In genomic region chr6:71632829-71633662, GRCm38 (mm10) we compare ENCODE assay signal across 8 mouse cellular contexts. TPM values are rescaled to one million over a fixed set of nuclear protein-coding genes. Genes with fewer than 3 reads are reported as not detected.
DNase-seq lines count a peak whose midpoint lies in the region; ATAC-seq and TF ChIP-seq lines count a peak whose summit lies in the region.

Gene Kdm3a, minus strand, starts transcription at chr6:71632990.

- DNase-seq in c-Kit-positive CD71-positive TER-119-positive erythroid progenitor cells, embryonic 14.5 days (ENCODE audit: low spot score), result peak; percentile 98
- peak; percentile 99 for DNase-seq in heart, postnatal 0 days (ENCODE audit: low spot score)
- peak; percentile 99 for DNase-seq in kidney, postnatal 4 days

- 0 out of 2 replicates have a peak, but pooled peaks have one; percentile 9 for TF ChIP-seq CTCF in E14TG2a.4 (conservative IDR thresholded peaks at IDR 0.05; ENCODE audit: low read length)
- peak; percentile 53 for TF ChIP-seq CTCF in heart, postnatal 0 days (IDR thresholded peaks at IDR 0.05; ENCODE audit: low read depth)
- peak; percentile 39; the same call in 1 of the 2 replicates for TF ChIP-seq CTCF in testis, adult 2 months (IDR thresholded peaks at IDR 0.05; ENCODE audit: control insufficient read depth, insufficient read depth, insufficient replicate concordance, low read depth, low read length)

- no peaks in the 10 kb centered on the region for H3K27me3 ChIP-seq in E14TG2a.4 (ENCODE audit: insufficient read depth, low read length)
- H3K27me3 ChIP-seq in forebrain, embryonic 12.5 days, result peaks cover 11% of the 10 kb centered on the region; the same call in 1 of the 2 replicates
- H3K27me3 ChIP-seq in heart, postnatal 0 days (ENCODE audit: control insufficient read depth, insufficient read depth, low read length), result no peaks in the 10 kb centered on the region
- H3K27me3 ChIP-seq in liver, embryonic 16.5 days (ENCODE audit: control insufficient read depth, insufficient read depth, low read depth, low read length), result peaks cover under 1% of the 10 kb centered on the region; the same call in 1 of the 2 replicates
- 0 out of 2 replicates have a peak, but pooled peaks cover 11% of the 10 kb centered on the region for H3K27me3 ChIP-seq in neural tube, embryonic 13.5 days
- H3K27me3 ChIP-seq in testis, adult 2 months (ENCODE audit: control insufficient read depth, insufficient read depth, low read length), result no peaks in the 10 kb centered on the region

- peak; percentile 85 for TF ChIP-seq EP300 in heart, postnatal 0 days (IDR thresholded peaks at IDR 0.05; ENCODE audit: low read depth)

- peak within 1 kb of the TSS; percentile 89 for H3K9ac ChIP-seq in forebrain, embryonic 12.5 days
- peak within 1 kb of the TSS; percentile 85 for H3K9ac ChIP-seq in heart, postnatal 0 days (replicated peaks; ENCODE audit: low read depth, low read length)
- H3K9ac ChIP-seq in liver, embryonic 16.5 days (ENCODE audit: low read depth, low read length), result peak within 1 kb of the TSS; percentile 97
- peak within 1 kb of the TSS; percentile 87 for H3K9ac ChIP-seq in neural tube, embryonic 13.5 days

- peak; percentile 97 for ATAC-seq in forebrain, embryonic 12.5 days (ENCODE audit: low FRiP score)
- ATAC-seq in heart, postnatal 0 days (ENCODE audit: insufficient read depth, low read depth), result peak; percentile 97
- ATAC-seq in liver, embryonic 16.5 days (ENCODE audit: low read depth), result peak; percentile 91
- peak; percentile 98 for ATAC-seq in neural tube, embryonic 13.5 days (ENCODE audit: low read depth)

- under 1% methylated on average over 60 of the region's 63 CpGs for WGBS in forebrain, embryonic 12.5 days
- WGBS in heart, postnatal 0 days, result under 1% methylated on average over 63 of the region's 63 CpGs
- under 1% methylated on average over 62 of the region's 63 CpGs for WGBS in liver, embryonic 16.5 days (ENCODE audit: insufficient replicate concordance)
- WGBS in neural tube, embryonic 13.5 days, result under 1% methylated on average over 63 of the region's 63 CpGs

- peak within 1 kb of the TSS; percentile 68 for H3K4me2 ChIP-seq in forebrain, embryonic 12.5 days
- H3K4me2 ChIP-seq in heart, postnatal 0 days (ENCODE audit: low read depth, low read length), result peak within 1 kb of the TSS; percentile 83
- H3K4me2 ChIP-seq in liver, embryonic 16.5 days (ENCODE audit: low read depth, low read length), result peak within 1 kb of the TSS; percentile 92
- peak within 1 kb of the TSS; percentile 85 for H3K4me2 ChIP-seq in neural tube, embryonic 13.5 days

- peak; percentile 91 for TF ChIP-seq POLR2A in testis, adult 2 months (IDR thresholded peaks at IDR 0.05; ENCODE audit: control insufficient read depth, low read depth, low read length)

- H3K36me3 ChIP-seq in E14TG2a.4 (ENCODE audit: insufficient read depth, low read length), result peaks cover 38% of the 10 kb centered on the region
- peaks cover 11% of the 10 kb centered on the region for H3K36me3 ChIP-seq in forebrain, embryonic 12.5 days (replicated peaks)
- H3K36me3 ChIP-seq in heart, postnatal 0 days (replicated peaks; ENCODE audit: control insufficient read depth, insufficient read depth, low read length), result peaks cover 15% of the 10 kb centered on the region
- H3K36me3 ChIP-seq in liver, embryonic 16.5 days (ENCODE audit: control insufficient read depth, insufficient read depth), result peaks cover 5% of the 10 kb centered on the region; the same call in 1 of the 2 replicates
- peaks cover 10% of the 10 kb centered on the region for H3K36me3 ChIP-seq in neural tube, embryonic 13.5 days
- peaks cover 2% of the 10 kb centered on the region; the same call in 1 of the 2 replicates for H3K36me3 ChIP-seq in testis, adult 2 months (ENCODE audit: control insufficient read depth, insufficient read depth, low read length)

- peak within 1 kb of the TSS; percentile 91 for H3K4me3 ChIP-seq in E14TG2a.4 (replicated peaks; ENCODE audit: low read length)
- peak within 1 kb of the TSS; percentile 75 for H3K4me3 ChIP-seq in forebrain, embryonic 12.5 days (replicated peaks)
- peak within 1 kb of the TSS; percentile 76 for H3K4me3 ChIP-seq in heart, postnatal 0 days (ENCODE audit: low read depth, low read length)
- H3K4me3 ChIP-seq in liver, embryonic 16.5 days (ENCODE audit: low read depth, low read length), result peak within 1 kb of the TSS; percentile 96
- H3K4me3 ChIP-seq in neural tube, embryonic 13.5 days, result peak within 1 kb of the TSS; percentile 90
- H3K4me3 ChIP-seq in testis, adult 2 months (ENCODE audit: control insufficient read depth, low read depth, low read length), result peak within 1 kb of the TSS; percentile 87

- no peaks in the 10 kb centered on the region for H3K9me3 ChIP-seq in E14TG2a.4 (ENCODE audit: low read length)
- H3K9me3 ChIP-seq in forebrain, embryonic 12.5 days, result no peaks in the 10 kb centered on the region
- H3K9me3 ChIP-seq in heart, postnatal 0 days (replicated peaks; ENCODE audit: control insufficient read depth, low read length), result 0 out of 2 replicates have a peak, but pooled peaks cover 4% of the 10 kb centered on the region
- H3K9me3 ChIP-seq in liver, embryonic 16.5 days (replicated peaks; ENCODE audit: control insufficient read depth, low read length), result no peaks in the 10 kb centered on the region
- H3K9me3 ChIP-seq in neural tube, embryonic 13.5 days, result no peaks in the 10 kb centered on the region

- peaks cover 37% of the 10 kb centered on the region for H3K4me1 ChIP-seq in E14TG2a.4 (replicated peaks; ENCODE audit: low read depth, low read length)
- peaks cover 30% of the 10 kb centered on the region for H3K4me1 ChIP-seq in forebrain, embryonic 12.5 days
- peaks cover 24% of the 10 kb centered on the region for H3K4me1 ChIP-seq in heart, postnatal 0 days (ENCODE audit: control insufficient read depth, insufficient read depth)
- H3K4me1 ChIP-seq in liver, embryonic 16.5 days (ENCODE audit: control insufficient read depth, low read depth, low read length), result peaks cover 13% of the 10 kb centered on the region
- H3K4me1 ChIP-seq in neural tube, embryonic 13.5 days (replicated peaks), result peaks cover 32% of the 10 kb centered on the region
- H3K4me1 ChIP-seq in testis, adult 2 months (ENCODE audit: control insufficient read depth, insufficient read depth, low read length), result no peaks in the 10 kb centered on the region

- peak within 1 kb of the TSS; percentile 99 for H3K27ac ChIP-seq in forebrain, embryonic 12.5 days
- peak within 1 kb of the TSS; percentile 100 for H3K27ac ChIP-seq in heart, postnatal 0 days (ENCODE audit: low read depth)
- peak within 1 kb of the TSS; percentile 99 for H3K27ac ChIP-seq in liver, embryonic 16.5 days (ENCODE audit: low read length)
- H3K27ac ChIP-seq in neural tube, embryonic 13.5 days (replicated peaks), result peak within 1 kb of the TSS; percentile 100
- peak within 1 kb of the TSS; percentile 100 for H3K27ac ChIP-seq in testis, adult 2 months (ENCODE audit: control insufficient read depth, insufficient read depth, low read depth, low read length)

RNA-seq across cellular contexts. Expression of gene Kdm3a, which starts in this region (rescaled TPM):
- polyA plus RNA-seq in forebrain, embryonic 12.5 days (2016; fragmentation: Nextera tagmentation; extraction: Ambion mirVana), result 102 TPM in 2 replicates
- 35.3 and 50.9 TPM in 2 replicates for total RNA-seq in heart, postnatal 0 days (2014; rRNA removed; ENCODE audit: low replicate concordance)
- 15.1 and 16.6 TPM in 2 replicates for polyA plus RNA-seq in heart, postnatal 0 days (2015; fragmentation: Nextera tagmentation; extraction: Ambion mirVana)
- 16.5 and 18.4 TPM in 2 replicates for polyA plus RNA-seq in liver, embryonic 16.5 days (2015; fragmentation: Nextera tagmentation; extraction: Ambion mirVana)
- polyA plus RNA-seq in neural tube, embryonic 13.5 days (2015; fragmentation: Nextera tagmentation; extraction: Ambion mirVana), result 49.6 and 51.7 TPM in 2 replicates
- polyA plus RNA-seq in testis, adult 2 months (2012; rRNA removed), result 42.3 and 50.9 TPM in 2 replicates

Comparison
In these comparisons a context has a peak if more than half of its experiments do, and no peak if none do; other contexts are left out.
1. Peak in every context shown above with its lines: DNase-seq, ATAC-seq, H3K4me3 ChIP-seq and H3K27ac ChIP-seq.